Mouse (Mus musculus): ENCODE measurements around the gene Rpap1. TPM values are rescaled to one million over a fixed set of nuclear protein-coding genes. Genes with fewer than 3 reads are reported as not detected.
"Not testable (repeated sequence)": the region's sequence is repeated elsewhere in the genome, so short reads cannot be mapped to it uniquely, and the experiment has no call there.

The Rpap1 gene
- total and polyA plus RNA-seq, 2 experiments from 2014 or later, result 10.2 to 13.9 TPM

GRCm38 (mm10) chr2:119730735-119731134, 56.6 kb downstream of the Rpap1 start:
- WGBS, result 85% methylated on average over 4 of the region's 4 CpGs
- Histone ChIP-seq H3K4me3 (ENCODE audit: low read depth, low read length) (no peak overlapping the region), H3K36me3 (replicated peaks; ENCODE audit: control insufficient read depth, insufficient read depth, low read length) (peaks cover 95% of the 10 kb centered on the region), H3K9ac (replicated peaks; ENCODE audit: low read depth, low read length) (no peak overlapping the region), H3K4me1 (ENCODE audit: control insufficient read depth, insufficient read depth) (no peaks in the 10 kb centered on the region), H3K27me3 (ENCODE audit: control insufficient read depth, insufficient read depth, low read length) (no peaks in the 10 kb centered on the region), H3K9me3 (replicated peaks; ENCODE audit: control insufficient read depth, low read length) (no peaks in the 10 kb centered on the region), H3K27ac (ENCODE audit: low read depth) (no peak overlapping the region), H3K4me2 (ENCODE audit: low read depth, low read length) (no peak overlapping the region)
- no peak for ATAC-seq (ENCODE audit: insufficient read depth, low read depth)
- TF ChIP-seq CTCF (IDR thresholded peaks at IDR 0.05; ENCODE audit: low read depth) (no peak), EP300 (IDR thresholded peaks at IDR 0.05; ENCODE audit: low read depth) (no peak)
- no peak for DNase-seq (ENCODE audit: low spot score)

- Histone ChIP-seq H3K27ac (ENCODE audit: low read depth) (no peak overlapping the region), H3K36me3 (replicated peaks; ENCODE audit: control insufficient read depth, insufficient read depth, low read length) (peaks cover 94% of the 10 kb centered on the region), H3K4me3 (ENCODE audit: low read depth, low read length) (no peak overlapping the region), H3K9ac (replicated peaks; ENCODE audit: low read depth, low read length) (no peak overlapping the region), H3K9me3 (replicated peaks; ENCODE audit: control insufficient read depth, low read length) (no peaks in the 10 kb centered on the region), H3K27me3 (ENCODE audit: control insufficient read depth, insufficient read depth, low read length) (no peaks in the 10 kb centered on the region), H3K4me1 (ENCODE audit: control insufficient read depth, insufficient read depth) (no peaks in the 10 kb centered on the region), H3K4me2 (ENCODE audit: low read depth, low read length) (no peak overlapping the region)
- WGBS, result 86% methylated on average over 3 of the region's 3 CpGs
- no peak for DNase-seq (ENCODE audit: low spot score)
- ATAC-seq (ENCODE audit: insufficient read depth, low read depth), result no peak
- no peak for TF ChIP-seq CTCF (IDR thresholded peaks at IDR 0.05; ENCODE audit: low read depth)
- no peak for TF ChIP-seq EP300 (IDR thresholded peaks at IDR 0.05; ENCODE audit: low read depth)
Observed at GRCm38 (mm10) chr2:119727762-119728416, 59.4 kb downstream of the Rpap1 start.

- H3K9ac ChIP-seq (replicated peaks; ENCODE audit: low read depth, low read length), result no peak overlapping the region
- H3K9me3 ChIP-seq (replicated peaks; ENCODE audit: control insufficient read depth, low read length), result no peaks in the 10 kb centered on the region
- ATAC-seq (ENCODE audit: insufficient read depth, low read depth) (no peak), DNase-seq (ENCODE audit: low spot score) (no peak)
- no peak overlapping the region for H3K4me2 ChIP-seq (ENCODE audit: low read depth, low read length)
- H3K27me3 ChIP-seq (ENCODE audit: control insufficient read depth, insufficient read depth, low read length), result no peaks in the 10 kb centered on the region
- TF ChIP-seq CTCF (IDR thresholded peaks at IDR 0.05; ENCODE audit: low read depth) (no peak), EP300 (IDR thresholded peaks at IDR 0.05; ENCODE audit: low read depth) (no peak)
- no peak overlapping the region for H3K4me3 ChIP-seq (ENCODE audit: low read depth, low read length)
- no peak overlapping the region for H3K27ac ChIP-seq (ENCODE audit: low read depth)
- H3K4me1 ChIP-seq (ENCODE audit: control insufficient read depth, insufficient read depth), result no peaks in the 10 kb centered on the region
- H3K36me3 ChIP-seq (replicated peaks; ENCODE audit: control insufficient read depth, insufficient read depth, low read length), result peaks cover 84% of the 10 kb centered on the region
- WGBS, result 92% methylated on average over 8 of the region's 8 CpGs
Observed at GRCm38 (mm10) chr2:119721070-119721469, 66.3 kb downstream of the Rpap1 start.

GRCm38 (mm10) chr2:119715868-119716267, 71.5 kb downstream of the Rpap1 start:
- H3K9me3 ChIP-seq (replicated peaks; ENCODE audit: control insufficient read depth, low read length); ATAC-seq (ENCODE audit: insufficient read depth, low read depth); H3K4me1 ChIP-seq (ENCODE audit: control insufficient read depth, insufficient read depth); H3K9ac ChIP-seq (replicated peaks; ENCODE audit: low read depth, low read length); DNase-seq (ENCODE audit: low spot score); H3K27me3 ChIP-seq (ENCODE audit: control insufficient read depth, insufficient read depth, low read length); H3K27ac ChIP-seq (ENCODE audit: low read depth); H3K4me3 ChIP-seq (ENCODE audit: low read depth, low read length); H3K4me2 ChIP-seq (ENCODE audit: low read depth, low read length): not testable (repeated sequence)
- WGBS, result 91% methylated on average over 2 of the region's 2 CpGs
- peaks cover 48% of the 10 kb centered on the region for H3K36me3 ChIP-seq (replicated peaks; ENCODE audit: control insufficient read depth, insufficient read depth, low read length)

Other genes starting within 250 kb of the Rpap1 start
- gene Exd1, start 239.9 kb downstream of the Rpap1 start, total RNA-seq (2014; rRNA removed; ENCODE audit: low replicate concordance), result not detected in 2 replicates
- gene Exd1, start 239.9 kb downstream of the Rpap1 start, polyA plus RNA-seq (2015; fragmentation: Nextera tagmentation; extraction: Ambion mirVana), result 0.03 and 0.18 TPM in 2 replicates
- 81.1 and 82.3 TPM in 2 replicates for gene Chp1, start 239.8 kb downstream of the Rpap1 start, total RNA-seq (2014; rRNA removed; ENCODE audit: low replicate concordance)
- 51.1 and 53.3 TPM in 2 replicates for gene Chp1, start 239.8 kb downstream of the Rpap1 start, polyA plus RNA-seq (2015; fragmentation: Nextera tagmentation; extraction: Ambion mirVana)
- gene Nusap1, start 169.2 kb downstream of the Rpap1 start, total RNA-seq (2014; rRNA removed; ENCODE audit: low replicate concordance), result 25.0 and 26.8 TPM in 2 replicates
- 13.5 and 14.2 TPM in 2 replicates for gene Nusap1, start 169.2 kb downstream of the Rpap1 start, polyA plus RNA-seq (2015; fragmentation: Nextera tagmentation; extraction: Ambion mirVana)
- 0.88 and 12.2 TPM in 2 replicates for gene Oip5, start 169.1 kb downstream of the Rpap1 start, total RNA-seq (2014; rRNA removed; ENCODE audit: low replicate concordance)
- gene Oip5, start 169.1 kb downstream of the Rpap1 start, polyA plus RNA-seq (2015; fragmentation: Nextera tagmentation; extraction: Ambion mirVana), result 6.1 and 7.0 TPM in 2 replicates
- gene Ndufaf1, start 124.7 kb downstream of the Rpap1 start, total RNA-seq (2014; rRNA removed; ENCODE audit: low replicate concordance), result 28.4 and 37.9 TPM in 2 replicates
- gene Ndufaf1, start 124.7 kb downstream of the Rpap1 start, polyA plus RNA-seq (2015; fragmentation: Nextera tagmentation; extraction: Ambion mirVana), result 79.9 and 83.3 TPM in 2 replicates
- 7.9 and 10.2 TPM in 2 replicates for gene Rtf1, start 112.5 kb downstream of the Rpap1 start, total RNA-seq (2014; rRNA removed; ENCODE audit: low replicate concordance)
- 24.3 and 25.6 TPM in 2 replicates for gene Rtf1, start 112.5 kb downstream of the Rpap1 start, polyA plus RNA-seq (2015; fragmentation: Nextera tagmentation; extraction: Ambion mirVana)
- gene Itpka, start 45.2 kb downstream of the Rpap1 start, total RNA-seq (2014; rRNA removed; ENCODE audit: low replicate concordance), result 0.50 and 6.6 TPM in 2 replicates
- 1.00 and 1.4 TPM in 2 replicates for gene Itpka, start 45.2 kb downstream of the Rpap1 start, polyA plus RNA-seq (2015; fragmentation: Nextera tagmentation; extraction: Ambion mirVana)
- gene Ltk, start 27.1 kb downstream of the Rpap1 start, total RNA-seq (2014; rRNA removed; ENCODE audit: low replicate concordance), result not detected in 2 replicates
- 0.05 and 0.07 TPM in 2 replicates for gene Ltk, start 27.1 kb downstream of the Rpap1 start, polyA plus RNA-seq (2015; fragmentation: Nextera tagmentation; extraction: Ambion mirVana)
- 8.5 and 19.0 TPM in 2 replicates for gene Tyro3, start 10.2 kb upstream of the Rpap1 start, total RNA-seq (2014; rRNA removed; ENCODE audit: low replicate concordance)
- 3.1 and 3.5 TPM in 2 replicates for gene Tyro3, start 10.2 kb upstream of the Rpap1 start, polyA plus RNA-seq (2015; fragmentation: Nextera tagmentation; extraction: Ambion mirVana)
- gene Mga, start 109.7 kb upstream of the Rpap1 start, total RNA-seq (2014; rRNA removed; ENCODE audit: low replicate concordance), result 48.5 and 68.4 TPM in 2 replicates
- gene Mga, start 109.7 kb upstream of the Rpap1 start, polyA plus RNA-seq (2015; fragmentation: Nextera tagmentation; extraction: Ambion mirVana), result 10.8 and 11.6 TPM in 2 replicates
- gene Mapkbp1, start 185.2 kb upstream of the Rpap1 start, total RNA-seq (2014; rRNA removed; ENCODE audit: low replicate concordance), result 7.6 and 18.7 TPM in 2 replicates
- 1.1 TPM in 2 replicates for gene Mapkbp1, start 185.2 kb upstream of the Rpap1 start, polyA plus RNA-seq (2015; fragmentation: Nextera tagmentation; extraction: Ambion mirVana)
- 8.5 and 14.1 TPM in 2 replicates for gene Jmjd7, start 239.9 kb upstream of the Rpap1 start, total RNA-seq (2014; rRNA removed; ENCODE audit: low replicate concordance)
- 18.0 and 20.3 TPM in 2 replicates for gene Jmjd7, start 239.9 kb upstream of the Rpap1 start, polyA plus RNA-seq (2015; fragmentation: Nextera tagmentation; extraction: Ambion mirVana)
- 0.12 and 18.7 TPM in 2 replicates for gene Gm28042, start 240.0 kb upstream of the Rpap1 start, total RNA-seq (2014; rRNA removed; ENCODE audit: low replicate concordance)
- gene Gm28042, start 240.0 kb upstream of the Rpap1 start, polyA plus RNA-seq (2015; fragmentation: Nextera tagmentation; extraction: Ambion mirVana), result 0.74 and 1.4 TPM in 2 replicates
- gene Pla2g4b, start 245.9 kb upstream of the Rpap1 start, total RNA-seq (2014; rRNA removed; ENCODE audit: low replicate concordance), result 8.0 TPM in 1 of 2 replicates, not detected in the other
- gene Pla2g4b, start 245.9 kb upstream of the Rpap1 start, polyA plus RNA-seq (2015; fragmentation: Nextera tagmentation; extraction: Ambion mirVana), result 0.20 and 0.37 TPM in 2 replicates

Data from heart, postnatal 0 days (tissue).